Mouse (Mus musculus) central nervous system, embryonic 11.5 days (tissue): Measurements from ENCODE around the gene S100a13. TPM values are rescaled to one million over a fixed set of nuclear protein-coding genes. Genes with fewer than 3 reads are reported as not detected.

ENCODE experiments used
- polyA plus RNA-seq: library from polyadenylated mRNA; depleted of rRNA; stranded (reverse); fragments of >200 nt; gene quantifications from 2 replicates; pipeline ENCODE4 v1.2.3, GENCODE M21; 2012; rRNA removed

The S100a13 gene
- 12.0 and 14.2 TPM in 2 replicates for polyA plus RNA-seq

DNA sequence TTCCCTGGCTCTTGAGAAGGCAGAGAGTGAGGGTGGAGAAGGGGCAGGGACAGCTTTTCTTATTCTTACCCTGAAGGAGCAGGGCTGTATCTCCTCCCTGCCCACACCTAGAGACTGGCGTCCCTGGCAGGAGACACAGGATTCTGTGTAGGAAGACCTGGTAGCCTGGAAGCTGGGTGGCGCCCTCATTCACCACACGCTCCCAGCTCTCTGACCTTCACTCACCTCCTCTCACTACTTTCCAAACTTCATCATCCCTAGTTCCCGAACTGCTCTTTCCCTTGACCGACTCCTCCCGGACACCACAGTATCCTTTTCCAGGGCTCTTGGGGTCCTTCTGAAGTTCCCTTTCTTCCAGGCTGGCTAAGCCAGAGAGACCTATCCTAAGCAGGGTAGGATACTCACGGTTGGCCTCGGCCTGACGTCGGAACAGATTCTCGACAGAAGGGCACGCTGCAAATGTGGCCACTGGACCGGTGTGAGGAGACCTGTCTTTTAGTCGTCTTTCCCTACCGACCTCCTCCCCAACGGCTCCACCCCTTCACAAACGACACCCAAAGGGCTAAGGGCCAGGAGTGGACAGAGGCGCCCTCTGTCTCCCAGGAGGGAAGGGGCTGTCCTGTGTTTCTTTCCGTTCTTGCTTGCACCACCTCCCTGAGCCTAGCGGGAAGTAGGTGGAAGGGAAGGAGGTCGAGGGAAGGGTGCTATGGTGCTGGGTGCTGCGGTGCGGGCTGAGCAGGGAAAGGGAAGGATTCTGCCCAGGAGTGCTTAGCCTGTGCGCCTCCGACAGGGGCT is at the start of gene S100a13, which contains the start of gene S100a1:
Gene S100a13, plus strand, starts transcription at position 640 of the 795 bp plus-strand sequence.
Gene S100a1, minus strand, starts transcription at position 597 of the 795 bp plus-strand sequence.

DNA sequence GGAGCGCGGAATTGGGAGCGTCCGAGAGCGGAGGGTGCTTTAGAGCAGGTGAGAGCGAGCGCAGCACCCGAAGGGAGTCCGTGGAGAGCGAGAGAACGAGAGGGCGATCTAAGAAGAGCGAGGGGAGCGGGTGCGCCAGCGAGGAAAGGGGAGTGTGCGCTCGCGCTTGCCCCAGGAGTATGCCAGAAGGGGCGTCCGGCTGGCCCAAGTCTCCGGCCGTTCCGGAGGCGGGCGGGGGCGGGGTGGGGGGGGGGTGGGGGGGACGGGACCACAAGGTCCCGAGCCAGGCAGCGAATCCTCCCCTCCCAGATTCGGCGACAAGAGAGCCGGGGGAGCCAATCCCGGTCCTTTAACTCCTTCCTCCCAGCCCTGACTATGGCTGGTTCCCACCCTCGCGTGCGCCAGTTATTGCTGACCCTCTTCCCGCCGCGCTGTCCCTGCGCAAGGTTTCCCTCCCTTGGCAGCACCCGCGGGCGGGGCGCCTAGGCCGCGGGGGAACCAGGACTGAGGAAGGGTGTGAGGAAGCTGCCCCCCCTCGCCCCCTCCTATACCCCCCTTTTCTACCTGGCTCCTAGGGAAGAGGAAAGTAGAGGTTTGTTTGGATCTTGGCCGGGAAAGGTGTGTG is 48.4 kb upstream of the S100a13 start, which contains the start of gene Npr1:
Gene Npr1, minus strand, starts transcription at position 181 of the 625 bp plus-strand sequence.

DNA sequence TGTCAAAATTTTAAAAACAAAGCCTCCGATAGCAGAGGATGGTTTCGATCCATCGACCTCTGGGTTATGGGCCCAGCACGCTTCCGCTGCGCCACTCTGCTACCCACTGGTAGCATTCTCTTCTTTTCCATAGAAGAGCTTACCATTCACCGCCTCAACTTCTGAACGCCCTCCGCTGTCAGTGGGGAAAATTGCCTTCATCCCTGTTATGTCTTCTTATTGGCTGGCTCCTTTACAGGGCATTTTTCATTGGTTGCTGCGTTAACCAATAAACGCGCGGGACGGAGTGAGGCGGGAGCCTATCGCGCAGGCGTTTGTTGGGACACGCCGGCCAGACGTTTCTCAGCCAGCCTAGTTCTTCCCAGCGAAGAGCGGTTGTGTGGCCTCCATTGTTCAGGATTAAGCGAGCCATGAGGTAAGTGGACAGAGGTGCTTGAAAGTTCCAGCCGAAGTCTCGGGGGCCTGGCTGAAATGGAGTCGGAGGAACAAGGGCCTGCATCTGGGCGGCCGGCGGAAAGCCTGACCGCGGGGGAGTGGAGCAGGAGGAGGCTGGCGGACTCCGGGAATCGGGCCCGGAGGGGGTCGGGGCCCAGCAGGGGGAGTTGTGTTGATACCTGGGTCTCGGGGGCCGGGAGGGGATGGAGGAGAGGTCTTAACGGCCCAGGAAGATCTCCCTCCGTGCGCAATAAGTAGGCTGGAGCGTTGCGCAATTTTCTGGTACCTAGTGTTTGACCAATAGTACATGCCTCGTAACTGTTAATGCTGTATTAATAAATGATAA is 38.2 kb upstream of the S100a13 start, which contains the start of gene Ilf2:
Gene Ilf2, plus strand, starts transcription at position 296 of the 781 bp plus-strand sequence.

DNA sequence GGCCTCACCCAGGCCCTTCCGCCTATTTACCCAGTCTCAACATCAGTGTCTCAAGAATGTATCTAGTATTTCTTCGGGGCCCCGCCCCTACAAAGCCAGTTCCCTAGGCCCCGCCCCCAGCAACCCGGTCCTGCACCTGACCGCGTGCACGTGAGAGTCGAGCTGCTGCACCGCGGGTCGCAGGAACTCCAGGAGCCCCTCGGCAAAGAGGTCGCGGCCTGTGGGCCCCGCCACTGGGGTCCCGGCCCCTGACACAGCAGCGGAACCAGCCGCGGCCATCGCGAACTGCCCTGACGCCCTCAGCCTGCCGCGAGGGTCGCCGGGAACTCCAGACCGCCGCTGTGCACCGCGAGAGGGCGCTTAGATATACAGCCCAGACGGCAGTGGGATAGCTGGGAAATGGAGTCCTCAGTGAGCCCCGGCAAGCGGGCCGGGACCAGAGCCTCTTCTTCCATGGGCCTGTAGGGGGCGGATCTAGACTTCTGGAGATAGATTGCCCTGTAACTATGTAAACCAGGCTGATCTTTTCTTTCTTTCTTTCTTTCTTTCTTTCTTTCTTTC is 23.5 kb upstream of the S100a13 start, which contains the start of gene Snapin:
Gene Snapin, minus strand, starts transcription at position 338 of the 561 bp plus-strand sequence.

DNA sequence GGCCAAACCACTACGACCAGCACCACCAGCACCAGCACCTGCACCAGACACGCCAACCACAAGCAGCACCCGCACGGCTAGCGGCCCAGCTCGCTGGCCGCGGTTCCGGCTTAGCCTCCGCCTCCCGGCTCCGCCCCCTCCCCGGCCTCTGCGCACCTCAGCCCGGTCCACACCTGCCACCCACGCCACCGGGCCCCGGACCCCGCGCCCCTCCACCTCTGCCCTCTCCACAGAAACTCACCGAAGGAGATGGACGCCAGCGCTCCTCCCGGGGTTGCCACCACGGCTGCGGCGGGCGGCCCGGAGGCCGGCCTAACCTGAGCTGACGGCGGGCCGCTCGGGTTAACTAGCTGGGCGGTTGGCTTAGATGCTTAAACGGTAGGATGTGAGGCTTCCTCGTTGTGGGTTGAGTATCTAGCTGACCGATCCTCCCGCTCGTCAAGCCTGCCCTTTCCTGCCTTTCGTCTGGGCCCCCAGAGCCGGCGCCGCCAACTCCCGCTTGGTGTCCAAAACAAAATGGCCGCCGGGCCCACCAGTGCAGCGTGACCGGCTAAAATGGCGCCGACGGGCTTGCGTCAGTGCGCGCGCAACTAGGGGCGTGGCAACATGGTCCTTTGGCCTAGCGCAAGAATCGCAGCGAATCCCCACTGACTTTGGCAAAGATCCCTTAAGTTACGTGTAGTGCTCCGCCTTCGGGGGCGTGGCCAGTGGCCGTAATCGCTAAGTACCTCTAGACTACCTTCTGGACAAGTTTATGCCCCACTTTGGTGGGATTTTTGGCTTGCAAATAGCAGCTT is 5.1 kb upstream of the S100a13 start, which contains the start of gene Chtop:
Gene Chtop, minus strand, starts transcription at position 549 of the 797 bp plus-strand sequence.

DNA sequence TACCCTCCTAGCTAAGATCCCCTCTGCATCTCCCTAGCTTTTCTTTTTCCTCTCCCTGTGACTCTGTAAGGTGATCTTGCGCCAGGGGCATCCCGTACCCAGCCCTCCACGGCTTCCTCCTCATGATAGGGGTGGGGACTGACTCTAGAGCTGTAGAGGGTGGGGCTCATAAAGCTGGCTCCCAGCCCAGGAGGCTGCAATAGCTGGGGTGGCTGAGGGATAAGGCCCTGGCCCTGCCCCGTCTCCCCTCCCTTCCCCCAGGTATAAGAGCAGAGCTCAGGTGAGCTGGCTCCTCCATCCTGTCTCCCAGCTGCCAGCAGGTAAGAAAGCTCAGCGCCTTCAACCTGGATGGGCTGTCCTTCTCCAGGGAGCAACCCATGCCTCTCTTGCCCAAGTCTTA is 12.3 kb downstream of the S100a13 start, which contains the start of gene S100a14:
Gene S100a14, plus strand, starts transcription at position 277 of the 400 bp plus-strand sequence.

DNA sequence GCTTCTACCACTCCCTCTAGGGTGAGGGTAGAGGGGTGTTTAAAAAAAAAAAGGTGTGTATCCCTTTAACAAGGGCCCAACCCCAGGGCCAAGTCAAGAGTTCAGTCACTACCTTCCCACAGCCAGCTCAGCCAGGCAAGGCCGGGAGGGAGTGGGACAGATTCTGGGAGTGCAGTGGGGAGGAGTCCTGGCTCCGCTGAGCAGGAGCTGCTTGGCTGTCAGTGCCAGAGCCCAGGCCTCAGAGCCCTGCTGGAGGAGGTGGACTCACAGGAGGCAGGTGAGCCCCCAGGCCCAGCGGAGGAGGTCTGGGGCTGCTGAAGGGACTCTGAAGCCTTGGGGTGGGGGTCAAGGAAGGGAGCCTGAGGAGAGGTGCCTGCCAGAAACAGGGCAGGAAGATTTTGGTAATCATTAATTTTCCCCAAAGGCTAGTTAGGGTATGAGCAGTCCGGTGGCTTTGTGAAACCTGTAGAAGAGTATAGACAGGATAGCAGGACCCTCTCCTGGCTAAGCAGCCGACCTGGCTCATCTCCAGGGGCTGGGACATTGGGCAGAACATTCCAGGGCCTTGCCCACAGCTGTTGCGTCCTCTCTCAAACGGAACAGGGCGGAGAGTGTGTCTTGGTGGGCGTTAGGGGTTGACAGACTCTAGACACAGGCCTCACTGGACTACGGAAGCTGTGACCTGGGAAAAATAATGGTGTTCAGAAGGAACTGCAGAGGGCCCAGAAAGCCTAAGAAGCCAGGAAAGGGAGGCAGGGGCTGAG is 23.1 kb downstream of the S100a13 start, which contains the start of gene S100a16:
Gene S100a16, plus strand, starts transcription at position 114 of the 764 bp plus-strand sequence.

DNA sequence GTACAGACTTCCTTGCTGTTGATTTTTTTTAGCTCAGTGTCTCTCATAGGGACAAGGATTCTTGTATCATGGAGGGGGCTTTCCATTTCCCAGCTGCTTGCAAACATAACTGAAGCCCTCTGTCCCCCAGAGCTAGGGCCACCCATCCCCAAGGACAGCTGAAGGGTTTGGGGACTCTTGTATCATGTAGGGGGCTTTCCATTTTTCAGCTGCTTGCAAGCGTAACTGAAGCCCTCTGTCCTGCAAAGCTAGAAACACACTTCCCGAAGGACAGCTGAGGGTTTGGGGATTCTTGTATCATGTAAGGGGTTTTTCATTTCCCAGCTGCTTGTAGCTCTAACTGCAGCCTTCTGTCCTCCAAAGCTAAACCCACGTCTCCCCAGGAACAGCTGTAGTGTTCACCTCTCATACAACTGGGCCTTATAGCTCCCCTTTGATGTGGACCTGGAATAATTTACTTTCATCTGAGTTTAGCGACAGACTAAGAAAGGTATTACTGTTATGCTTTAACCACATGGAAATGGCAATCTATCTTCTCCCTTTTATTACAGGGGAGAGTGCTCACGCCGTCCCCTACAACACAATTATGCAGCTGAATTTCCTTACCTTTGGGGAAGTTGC is 45.9 kb downstream of the S100a13 start, which contains the start of gene S100a3:
Gene S100a3, plus strand, starts transcription at position 571 of the 621 bp plus-strand sequence.

Other genes with a start within 250 kb of the S100a13 start
- gene Dennd4b, start 249.2 kb upstream of the S100a13 start, polyA plus RNA-seq, result 17.1 and 20.7 TPM in 2 replicates
- 22.4 and 37.6 TPM in 2 replicates for gene Gatad2b, start 221.3 kb upstream of the S100a13 start, polyA plus RNA-seq
- 29.9 and 31.1 TPM in 2 replicates for gene Slc27a3, start 124.5 kb upstream of the S100a13 start, polyA plus RNA-seq
- 48.4 and 57.9 TPM in 2 replicates for gene Ints3, start 80.8 kb upstream of the S100a13 start, polyA plus RNA-seq
- gene Npr1, start 48.6 kb upstream of the S100a13 start, polyA plus RNA-seq, result 6.0 and 11.9 TPM in 2 replicates
- 245 and 276 TPM in 2 replicates for gene Ilf2, start 38.3 kb upstream of the S100a13 start, polyA plus RNA-seq
- gene Snapin, start 23.4 kb upstream of the S100a13 start, polyA plus RNA-seq, result 23.3 and 41.3 TPM in 2 replicates
- gene Chtop, start 4.9 kb upstream of the S100a13 start, polyA plus RNA-seq, result 208 and 235 TPM in 2 replicates
- gene S100a1, start within 50 bp of the S100a13 start, polyA plus RNA-seq, result 11.4 and 11.6 TPM in 2 replicates
- gene S100a14, start 12.4 kb downstream of the S100a13 start, polyA plus RNA-seq, result 0.05 TPM in 1 of 2 replicates, not detected in the other
- gene S100a16, start 22.8 kb downstream of the S100a13 start, polyA plus RNA-seq, result 21.0 and 26.2 TPM in 2 replicates
- 0.04 TPM in 1 of 2 replicates, not detected in the other for gene S100a3, start 46.1 kb downstream of the S100a13 start, polyA plus RNA-seq
- not detected in 2 replicates for gene S100a2, start 75.8 kb downstream of the S100a13 start, polyA plus RNA-seq
- gene Gm42674, start 87.5 kb downstream of the S100a13 start, polyA plus RNA-seq, result not detected in 2 replicates
- gene S100a4, start 89.3 kb downstream of the S100a13 start, polyA plus RNA-seq, result 2.1 and 2.6 TPM in 2 replicates
- not detected in 2 replicates for gene S100a5, start 94.1 kb downstream of the S100a13 start, polyA plus RNA-seq
- gene S100a6, start 98.4 kb downstream of the S100a13 start, polyA plus RNA-seq, result 14.9 and 15.9 TPM in 2 replicates
- gene S100a7a, start 139.6 kb downstream of the S100a13 start, polyA plus RNA-seq, result 0.04 and 0.06 TPM in 2 replicates
- 4.8 and 13.3 TPM in 2 replicates for gene S100a8, start 154.5 kb downstream of the S100a13 start, polyA plus RNA-seq
- gene S100a9, start 181.3 kb downstream of the S100a13 start, polyA plus RNA-seq, result 18.1 and 27.3 TPM in 2 replicates
- gene Pglyrp4, start 212.5 kb downstream of the S100a13 start, polyA plus RNA-seq, result not detected in 2 replicates